Mouse (Mus musculus): ENCODE results near the gene Gm340. TPM values are rescaled to one million over a fixed set of nuclear protein-coding genes. Genes with fewer than 3 reads are reported as not detected.

The Gm340 gene
- 3.9 and 4.8 TPM in 2 replicates for polyA plus RNA-seq (2016; fragmentation: Nextera tagmentation; extraction: Ambion mirVana)

- no peak for ATAC-seq (ENCODE audit: low FRiP score)
- no peak within 1 kb of the TSS for H3K27ac ChIP-seq
- peaks cover 51% of the 10 kb centered on the region for H3K36me3 ChIP-seq
- no peak within 1 kb of the TSS for H3K4me2 ChIP-seq (replicated peaks)
- no peaks in the 10 kb centered on the region for H3K27me3 ChIP-seq
- no peaks in the 10 kb centered on the region for H3K9me3 ChIP-seq (replicated peaks)
- 92% methylated on average over 23 of the region's 23 CpGs for WGBS
- H3K4me3 ChIP-seq, result no peak within 1 kb of the TSS
- H3K4me1 ChIP-seq, result no peaks in the 10 kb centered on the region
- no peak within 1 kb of the TSS for H3K9ac ChIP-seq
These were observed at the start of gene Gm340 for GRCm38 (mm10) chr19:41581706-41582420. TSS of gene Gm340 (plus strand) at chr19:41582370.

DNA sequence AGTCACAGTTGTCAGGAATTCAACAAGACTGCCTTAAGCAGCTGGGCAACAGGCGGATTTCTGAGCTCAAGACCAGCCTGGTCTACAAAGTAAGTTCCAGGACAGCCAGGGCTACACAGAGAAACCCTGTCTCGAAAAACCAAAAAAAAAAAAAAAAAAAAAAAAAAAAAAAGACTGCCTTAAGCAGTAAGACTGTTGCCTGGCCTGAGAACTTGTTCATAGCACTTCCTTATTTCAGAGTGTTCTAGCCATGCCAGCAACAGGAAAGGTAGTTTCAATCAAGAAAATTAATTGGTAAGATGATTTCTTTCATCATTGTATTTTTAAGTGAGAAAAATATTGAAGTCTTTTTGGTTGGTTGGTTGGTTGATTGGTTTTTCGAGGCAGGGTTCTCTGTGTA is 48.1 kb upstream of the Gm340 start:
- Histone ChIP-seq H3K4me1 (no peaks in the 10 kb centered on the region), H3K4me3 (no peak overlapping the region), H3K27ac (no peak overlapping the region), H3K36me3 (no peaks in the 10 kb centered on the region), H3K27me3 (no peaks in the 10 kb centered on the region), H3K9me3 (replicated peaks) (no peaks in the 10 kb centered on the region), H3K4me2 (replicated peaks) (no peak overlapping the region), H3K9ac (no peak overlapping the region)
- no peak for ATAC-seq (ENCODE audit: low FRiP score)
- WGBS, result 96% methylated on average over 3 of the region's 3 CpGs

DNA sequence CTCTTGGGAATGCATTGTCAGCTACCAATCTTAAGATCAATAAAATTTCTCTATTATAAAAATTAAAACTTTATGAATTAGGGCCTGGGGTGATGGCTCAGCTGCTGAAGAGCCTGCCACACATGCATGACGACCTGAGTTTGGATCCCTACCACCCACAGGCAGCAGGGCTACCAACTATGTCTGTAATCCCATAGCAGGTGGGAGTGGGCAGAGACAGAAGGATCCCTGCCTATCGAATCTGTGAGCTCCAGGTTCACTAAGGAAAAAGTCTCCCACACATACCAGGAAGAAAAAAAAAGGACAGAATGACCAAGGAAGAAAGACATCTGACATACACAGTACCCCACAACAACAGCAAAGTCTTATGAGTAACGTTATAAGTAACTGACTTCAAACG is 25.2 kb upstream of the Gm340 start:
- H3K27me3 ChIP-seq, result no peaks in the 10 kb centered on the region
- H3K4me2 ChIP-seq (replicated peaks), result no peak overlapping the region
- peaks cover 26% of the 10 kb centered on the region; the same call in 1 of the 2 replicates for H3K36me3 ChIP-seq
- H3K4me1 ChIP-seq, result no peaks in the 10 kb centered on the region
- no peaks in the 10 kb centered on the region for H3K9me3 ChIP-seq (replicated peaks)
- WGBS, result 86% methylated on average over 4 of the region's 4 CpGs
- ATAC-seq (ENCODE audit: low FRiP score), result no peak
- no peak overlapping the region for H3K4me3 ChIP-seq
- H3K27ac ChIP-seq, result no peak overlapping the region
- H3K9ac ChIP-seq, result no peak overlapping the region

- H3K27me3 ChIP-seq, result no peaks in the 10 kb centered on the region
- no peaks in the 10 kb centered on the region for H3K4me1 ChIP-seq
- no peak overlapping the region for H3K4me3 ChIP-seq
- H3K36me3 ChIP-seq, result peaks cover 24% of the 10 kb centered on the region; the same call in 1 of the 2 replicates
- H3K27ac ChIP-seq, result no peak overlapping the region
- H3K9ac ChIP-seq, result no peak overlapping the region
- H3K9me3 ChIP-seq (replicated peaks), result no peaks in the 10 kb centered on the region
- WGBS, result 93% methylated on average over 4 of the region's 4 CpGs
- H3K4me2 ChIP-seq (replicated peaks), result no peak overlapping the region
- no peak for ATAC-seq (ENCODE audit: low FRiP score)
These were observed 24.7 kb upstream of the Gm340 start for GRCm38 (mm10) chr19:41557491-41557890.

GRCm38 (mm10) chr19:41558891-41559486 is 23.2 kb upstream of the Gm340 start:
- no peak overlapping the region for H3K4me2 ChIP-seq (replicated peaks)
- no peaks in the 10 kb centered on the region; the same call in 1 of the 2 replicates for H3K4me1 ChIP-seq
- no peak for ATAC-seq (ENCODE audit: low FRiP score)
- peaks cover 23% of the 10 kb centered on the region; the same call in 1 of the 2 replicates for H3K36me3 ChIP-seq
- WGBS, result 81% methylated on average over 9 of the region's 9 CpGs
- no peaks in the 10 kb centered on the region for H3K9me3 ChIP-seq (replicated peaks)
- no peaks in the 10 kb centered on the region for H3K27me3 ChIP-seq
- H3K27ac ChIP-seq, result no peak overlapping the region
- H3K4me3 ChIP-seq, result no peak overlapping the region
- H3K9ac ChIP-seq, result no peak overlapping the region

DNA sequence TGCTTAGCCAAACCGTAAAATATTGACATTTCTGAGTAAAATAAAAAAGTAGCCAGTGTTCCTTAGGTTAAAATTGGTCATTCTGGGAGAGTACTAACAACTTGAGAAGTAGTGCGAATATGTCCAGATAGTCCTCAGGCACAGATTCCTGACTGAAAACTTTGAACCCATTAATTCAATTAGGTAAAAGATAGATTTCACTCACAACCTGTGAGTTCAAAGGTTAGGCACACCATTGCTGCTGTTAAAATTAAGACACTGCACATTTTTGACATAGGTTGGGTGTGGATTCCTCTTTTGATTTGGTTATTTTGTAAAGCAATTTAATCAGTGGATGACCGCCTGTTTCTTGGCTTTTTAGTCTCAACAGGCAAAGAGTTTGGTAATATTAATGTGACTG is 21.3 kb upstream of the Gm340 start:
- H3K4me3 ChIP-seq, result no peak overlapping the region
- no peaks in the 10 kb centered on the region; the same call in 1 of the 2 replicates for H3K4me1 ChIP-seq
- no peak overlapping the region for H3K9ac ChIP-seq
- H3K36me3 ChIP-seq, result peaks cover 19% of the 10 kb centered on the region; the same call in 1 of the 2 replicates
- H3K27me3 ChIP-seq, result no peaks in the 10 kb centered on the region
- H3K27ac ChIP-seq, result no peak overlapping the region
- no peaks in the 10 kb centered on the region for H3K9me3 ChIP-seq (replicated peaks)
- H3K4me2 ChIP-seq (replicated peaks), result no peak overlapping the region
- 94% methylated on average over 3 of the region's 3 CpGs for WGBS
- no peak for ATAC-seq (ENCODE audit: low FRiP score)

- no peak overlapping the region for H3K27ac ChIP-seq
- WGBS, result 91% methylated on average over 2 of the region's 2 CpGs
- H3K27me3 ChIP-seq, result no peaks in the 10 kb centered on the region
- H3K9ac ChIP-seq, result no peak overlapping the region
- no peaks in the 10 kb centered on the region for H3K9me3 ChIP-seq (replicated peaks)
- no peaks in the 10 kb centered on the region for H3K4me1 ChIP-seq
- H3K36me3 ChIP-seq, result no peaks in the 10 kb centered on the region
- ATAC-seq (ENCODE audit: low FRiP score), result no peak
- H3K4me2 ChIP-seq (replicated peaks), result no peak overlapping the region
- H3K4me3 ChIP-seq, result no peak overlapping the region
These were observed 13.4 kb upstream of the Gm340 start for GRCm38 (mm10) chr19:41568791-41569190.

DNA sequence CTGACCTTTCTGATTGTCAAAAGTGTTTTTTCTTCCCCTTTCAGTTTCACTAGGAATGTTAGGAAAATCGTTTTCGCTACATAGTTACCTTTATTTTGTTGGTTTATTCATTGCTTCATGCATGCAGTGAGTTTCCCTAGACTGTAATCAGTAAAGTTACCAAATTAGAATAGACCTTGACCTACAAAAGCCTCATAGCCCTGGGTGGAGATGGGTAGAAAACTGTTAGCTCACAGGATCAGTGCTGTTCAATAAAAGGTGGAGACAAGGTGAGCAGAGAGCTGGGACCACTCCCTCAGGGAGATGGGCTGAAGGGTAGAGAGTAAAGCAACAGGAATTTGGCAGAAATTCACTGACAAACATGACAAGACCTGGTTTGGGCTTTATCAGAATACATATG is 8.5 kb upstream of the Gm340 start:
- WGBS, result 91% methylated on average over 2 of the region's 2 CpGs
- no peak overlapping the region for H3K9ac ChIP-seq
- no peaks in the 10 kb centered on the region for H3K27me3 ChIP-seq
- no peaks in the 10 kb centered on the region for H3K9me3 ChIP-seq (replicated peaks)
- no peak for ATAC-seq (ENCODE audit: low FRiP score)
- H3K36me3 ChIP-seq, result no peaks in the 10 kb centered on the region
- no peak overlapping the region for H3K27ac ChIP-seq
- no peak overlapping the region for H3K4me3 ChIP-seq
- no peaks in the 10 kb centered on the region for H3K4me1 ChIP-seq
- no peak overlapping the region for H3K4me2 ChIP-seq (replicated peaks)

- peaks cover 11% of the 10 kb centered on the region for H3K36me3 ChIP-seq
- ATAC-seq (ENCODE audit: low FRiP score), result no peak
These were observed 4.6 kb upstream of the Gm340 start for GRCm38 (mm10) chr19:41577576-41577975.

DNA sequence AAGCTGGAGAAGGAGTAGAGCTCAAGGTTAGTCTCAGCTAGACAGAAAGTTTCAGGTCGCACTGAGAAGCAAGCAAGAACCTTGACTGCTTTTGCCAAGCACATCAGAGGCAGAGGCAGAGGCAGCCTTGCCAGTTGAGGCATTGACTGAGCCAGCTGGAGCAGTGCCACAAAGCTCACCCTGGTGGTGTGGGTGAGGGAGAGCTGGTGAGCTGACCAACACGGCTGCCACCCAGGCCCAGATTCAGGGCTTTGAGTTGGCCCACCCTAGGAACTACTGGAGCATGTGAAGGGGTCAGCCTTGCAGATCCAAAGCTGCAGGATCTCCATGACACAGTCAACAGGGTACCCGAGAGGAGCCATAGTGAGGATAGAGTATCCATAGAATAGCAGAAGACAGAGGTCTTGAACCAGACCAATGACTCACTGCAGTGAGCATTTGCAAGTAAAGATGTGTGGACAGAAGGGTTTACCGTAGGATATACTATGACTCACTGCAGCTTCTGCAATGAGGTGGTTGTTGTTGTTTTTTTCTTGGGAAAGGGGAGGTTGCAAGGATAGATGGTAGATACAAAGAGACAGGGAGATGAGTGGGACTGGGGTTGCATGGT is 2.8 kb upstream of the Gm340 start:
- Histone ChIP-seq H3K36me3 (peaks cover 29% of the 10 kb centered on the region), H3K4me3 (no peak overlapping the region), H3K4me1 (no peaks in the 10 kb centered on the region), H3K4me2 (replicated peaks) (no peak overlapping the region), H3K27ac (no peak overlapping the region), H3K9ac (no peak overlapping the region), H3K27me3 (no peaks in the 10 kb centered on the region), H3K9me3 (replicated peaks) (no peaks in the 10 kb centered on the region)
- no peak for ATAC-seq (ENCODE audit: low FRiP score)
- WGBS, result 88% methylated on average over 4 of the region's 4 CpGs

More at GRCm38 (mm10) chr19:41577576-41577975, 4.6 kb upstream of the Gm340 start:
- Histone ChIP-seq H3K4me2 (replicated peaks) (no peak overlapping the region), H3K27ac (no peak overlapping the region), H3K27me3 (no peaks in the 10 kb centered on the region), H3K4me1 (no peaks in the 10 kb centered on the region), H3K4me3 (no peak overlapping the region), H3K9me3 (replicated peaks) (no peaks in the 10 kb centered on the region), H3K9ac (no peak overlapping the region)

- no peaks in the 10 kb centered on the region for H3K4me1 ChIP-seq
- ATAC-seq (ENCODE audit: low FRiP score), result no peak
- no peaks in the 10 kb centered on the region for H3K27me3 ChIP-seq
- no peaks in the 10 kb centered on the region for H3K9me3 ChIP-seq (replicated peaks)
- no peak overlapping the region for H3K4me3 ChIP-seq
- no peak overlapping the region for H3K4me2 ChIP-seq (replicated peaks)
- H3K27ac ChIP-seq, result no peak overlapping the region
- 95% methylated on average over 5 of the region's 5 CpGs for WGBS
- peaks cover 51% of the 10 kb centered on the region for H3K36me3 ChIP-seq
- no peak overlapping the region for H3K9ac ChIP-seq
These were observed 846 bp downstream of the Gm340 start for GRCm38 (mm10) chr19:41582918-41583514.

DNA sequence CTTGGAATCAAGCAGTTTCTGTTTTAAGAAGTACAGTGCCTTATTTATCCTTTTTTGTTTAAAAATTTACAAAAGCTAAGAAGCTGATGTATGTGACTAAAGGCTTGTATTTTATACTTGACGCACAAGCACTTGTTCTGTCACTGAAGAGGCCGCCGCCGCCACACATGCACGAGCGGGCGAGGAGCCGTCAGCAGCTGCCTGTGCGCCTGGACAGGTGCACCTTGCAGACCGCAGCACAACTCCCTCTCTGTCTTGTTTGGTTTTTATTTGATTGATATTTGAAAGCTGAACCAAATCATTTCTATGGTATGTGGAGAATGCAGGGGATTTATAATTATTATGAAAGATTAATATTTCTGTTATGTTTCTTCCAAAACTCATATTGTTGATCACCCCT is 4.6 kb downstream of the Gm340 start:
- Histone ChIP-seq H3K36me3 (peaks cover 48% of the 10 kb centered on the region), H3K27ac (no peak overlapping the region), H3K9me3 (replicated peaks) (no peaks in the 10 kb centered on the region), H3K4me1 (peaks cover under 1% of the 10 kb centered on the region; the same call in 1 of the 2 replicates), H3K4me2 (replicated peaks) (no peak overlapping the region), H3K4me3 (no peak overlapping the region), H3K9ac (no peak overlapping the region), H3K27me3 (no peaks in the 10 kb centered on the region)
- WGBS, result 97% methylated on average over 10 of the region's 10 CpGs
- ATAC-seq (ENCODE audit: low FRiP score), result no peak
